Mouse (Mus musculus) liver, embryonic 14.5 days (tissue): Measurements from ENCODE around the gene Tnfrsf9. TPM values are rescaled to one million over a fixed set of nuclear protein-coding genes. Genes with fewer than 3 reads are reported as not detected.

Source experiments
- ATAC-seq: fragments of 200-750 bp; cut with Nextera tagmentation; 2 replicates; pipeline ENCODE4 v1.8.0; 2017; ENCODE audit warnings: moderate number of reproducible peaks, mild to moderate bottlenecking, moderate library complexity; ENCODE audit not compliant: insufficient read depth
- DNase-seq, 3 experiments: peaks; one replicate each; pipeline ENCODE4 v3.0.0-alpha.2; 2012 to 2013; ENCODE audit warnings: low read depth in 3 of 3, low spot score in 3 of 3
- H3K27ac ChIP-seq: fragments of 300-500 bp; sonication (generic); 2 replicates; pipeline ENCODE4 v1.5.1; 2014; ENCODE audit warnings: moderate library complexity, mild to moderate bottlenecking, control low read depth, inconsistent platforms
- H3K27me3 ChIP-seq: fragments of 300-500 bp; sonication (generic); 2 replicates; pipeline ENCODE4 v1.6.1; 2014; ENCODE audit warnings: mild to moderate bottlenecking, low read length, moderate library complexity; ENCODE audit not compliant: control insufficient read depth, insufficient read depth
- H3K36me3 ChIP-seq: fragments of 300-500 bp; sonication (generic); replicated peaks from 2 replicates; pipeline ENCODE4 v1.6.1; 2014; ENCODE audit warnings: low read depth; ENCODE audit not compliant: control insufficient read depth, insufficient read depth
- H3K4me1 ChIP-seq, 2 experiments: fragments of 200-500 bp in 1 of 2; fragments of 300-500 bp in 1 of 2; sonication (generic) in 1 of 2; replicated peaks; 2 replicates each; pipeline ENCODE4 v1.6.1; 2012 to 2014; ENCODE audit warnings: antibody characterized with exemption in 1 of 2, inconsistent platforms in 1 of 2, low read length in 1 of 2; ENCODE audit not compliant: control insufficient read depth in 2 of 2, insufficient read depth in 2 of 2
- H3K4me2 ChIP-seq: fragments of 300-500 bp; sonication (generic); 2 replicates; pipeline ENCODE4 v1.6.1; 2014; ENCODE audit warnings: low read depth, mild to moderate bottlenecking, control low read depth, moderate library complexity
- H3K4me3 ChIP-seq, 2 experiments: fragments of 200-500 bp in 1 of 2; fragments of 300-500 bp in 1 of 2; sonication (generic) in 1 of 2; 2 replicates each; pipeline ENCODE4 v1.5.1; 2012 to 2014; ENCODE audit warnings: low read depth in 2 of 2, low read length in 2 of 2, mild to moderate bottlenecking in 2 of 2, control low read depth in 1 of 2, inconsistent platforms in 1 of 2, moderate library complexity in 1 of 2; ENCODE audit not compliant: insufficient read depth in 1 of 2
- H3K9ac ChIP-seq: fragments of 300-500 bp; sonication (generic); replicated peaks from 2 replicates; pipeline ENCODE4 v1.6.1; 2014; ENCODE audit warnings: mild to moderate bottlenecking, control low read depth, moderate library complexity
- H3K9me3 ChIP-seq: fragments of 300-500 bp; sonication (generic); 2 replicates; pipeline ENCODE4 v1.6.1; 2016; ENCODE audit warnings: low read length, mixed read lengths; ENCODE audit not compliant: control insufficient read depth
- CTCF ChIP-seq: IDR thresholded peaks from 2 replicates; pipeline ENCODE4 v1.5.1; 2016; ENCODE audit warnings: antibody characterized with exemption, low read depth, control low read depth
- EP300 ChIP-seq: IDR thresholded peaks from 2 replicates; pipeline ENCODE4 v1.6.1; 2016; ENCODE audit warnings: antibody characterized with exemption, low read depth
- WGBS: fragments of 180-500 bp; shearing (Covaris S2); extraction: QIAGEN DNeasy Blood & Tissue Kit; methylation state at CpG from one replicate; pipeline ENCODE4 v1.1.7; 2014; ENCODE audit not compliant: insufficient replicate concordance; 5-methylcytosine and 5-hydroxymethylcytosine counted together
- polyA plus RNA-seq, 2 experiments: library from polyadenylated mRNA; depleted of rRNA in 1 of 2; stranded (reverse) in 1 of 2; unstranded in 1 of 2; fragments of >200 nt; fragmentation: Nextera tagmentation in 1 of 2; extraction: Ambion mirVana in 1 of 2; gene quantifications; 2 replicates each; pipeline versions ENCODE4 v1.2.1 to v1.2.3; 2012 to 2014

Tnfrsf9 gene
- polyA plus RNA-seq, 2 experiments, result 0.08 TPM; not detected in 1

DNA sequence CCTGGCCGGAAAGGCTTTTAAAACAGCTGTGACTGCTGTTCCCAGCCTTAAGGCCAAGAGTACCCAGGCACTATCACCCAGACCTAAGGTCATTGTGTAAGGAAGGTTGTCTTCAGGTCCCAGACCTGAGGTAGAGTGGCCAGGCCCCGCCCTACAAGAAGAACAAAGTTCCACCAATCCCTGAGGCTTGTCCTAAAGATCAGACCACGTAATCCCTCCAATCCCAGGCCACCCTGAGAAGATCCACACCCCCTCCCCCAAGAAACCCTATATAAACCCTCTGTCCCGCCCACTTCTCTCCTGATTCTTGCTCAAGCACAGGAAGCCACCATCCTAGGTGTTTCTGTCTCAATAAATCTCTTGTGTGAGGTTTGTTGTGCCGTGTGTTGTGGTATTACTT lies 34.0 kb upstream of the Tnfrsf9 start:
- H3K4me3 ChIP-seq, result no peak overlapping the region
- H3K9me3 ChIP-seq, result no peaks in the 10 kb centered on the region
- no peaks in the 10 kb centered on the region for H3K27me3 ChIP-seq
- H3K4me1 ChIP-seq, result no peaks in the 10 kb centered on the region; a peak in 1 of 4 replicates
- WGBS, result 66% methylated on average over 5 of the region's 5 CpGs
- no peak overlapping the region for H3K4me2 ChIP-seq
- H3K36me3 ChIP-seq, result no peaks in the 10 kb centered on the region
- TF ChIP-seq CTCF (no peak), EP300 (no peak)
- ATAC-seq, result no peak
- no peak overlapping the region for H3K9ac ChIP-seq
- no peak overlapping the region for H3K27ac ChIP-seq
- DNase-seq, result no peak

- WGBS, result 53% methylated on average over 5 of the region's 5 CpGs
- DNase-seq, result no peak
- H3K27ac ChIP-seq, result no peak overlapping the region
- H3K4me2 ChIP-seq, result no peak overlapping the region
- TF ChIP-seq EP300 (no peak), CTCF (no peak)
- H3K9me3 ChIP-seq, result no peaks in the 10 kb centered on the region
- no peak overlapping the region for H3K4me3 ChIP-seq
- no peaks in the 10 kb centered on the region for H3K36me3 ChIP-seq
- no peak overlapping the region for H3K9ac ChIP-seq
- ATAC-seq, result no peak
- H3K27me3 ChIP-seq, result no peaks in the 10 kb centered on the region
- H3K4me1 ChIP-seq, result no peaks in the 10 kb centered on the region
Measured at GRCm38 (mm10) chr4:150882632-150883031, 31.7 kb upstream of the Tnfrsf9 start.

DNA sequence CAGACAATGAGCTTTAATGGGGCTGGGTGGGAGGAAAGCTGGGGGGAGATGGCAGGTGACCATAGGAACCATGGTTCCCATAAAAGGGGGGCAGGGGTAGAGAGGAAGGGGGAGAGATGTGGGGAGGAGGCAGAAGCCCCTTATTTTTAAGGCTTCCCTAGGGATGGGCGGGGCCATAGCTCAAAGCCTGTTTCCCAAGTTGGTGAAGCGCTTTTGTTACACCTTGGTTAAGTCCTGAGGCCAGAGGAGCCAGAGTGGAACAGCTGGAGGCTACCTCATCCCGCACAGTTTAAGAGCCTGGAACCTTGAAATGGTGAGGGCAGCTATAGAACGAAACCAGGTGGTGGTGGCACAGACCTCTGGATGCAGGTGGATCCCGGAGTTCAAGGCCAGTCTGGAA lies 26.5 kb upstream of the Tnfrsf9 start:
- WGBS, result 65% methylated on average over 5 of the region's 5 CpGs
- no peak overlapping the region for H3K9ac ChIP-seq
- no peaks in the 10 kb centered on the region for H3K27me3 ChIP-seq
- ATAC-seq, result no peak
- DNase-seq, result no peak
- H3K36me3 ChIP-seq, result no peaks in the 10 kb centered on the region
- H3K9me3 ChIP-seq, result no peaks in the 10 kb centered on the region
- peaks cover 0 to 2% of the 10 kb centered on the region in 2 experiments; a peak in 2 of 4 replicates for H3K4me1 ChIP-seq
- no peak overlapping the region for H3K27ac ChIP-seq
- TF ChIP-seq CTCF (no peak), EP300 (no peak)
- H3K4me2 ChIP-seq, result no peak overlapping the region
- no peak overlapping the region for H3K4me3 ChIP-seq

GRCm38 (mm10) chr4:150888492-150888891 lies 25.9 kb upstream of the Tnfrsf9 start:
- 55% methylated on average over 4 of the region's 4 CpGs for WGBS
- ATAC-seq (no peak), DNase-seq (no peak)
- peaks cover 0 to 2% of the 10 kb centered on the region in 2 experiments; a peak in 2 of 4 replicates for H3K4me1 ChIP-seq
- H3K27me3 ChIP-seq, result no peaks in the 10 kb centered on the region
- no peak overlapping the region for H3K4me2 ChIP-seq
- H3K36me3 ChIP-seq, result no peaks in the 10 kb centered on the region
- no peak for TF ChIP-seq EP300
- no peak for TF ChIP-seq CTCF
- no peak overlapping the region for H3K4me3 ChIP-seq
- no peak overlapping the region for H3K9ac ChIP-seq
- H3K9me3 ChIP-seq, result no peaks in the 10 kb centered on the region
- no peak overlapping the region for H3K27ac ChIP-seq

DNA sequence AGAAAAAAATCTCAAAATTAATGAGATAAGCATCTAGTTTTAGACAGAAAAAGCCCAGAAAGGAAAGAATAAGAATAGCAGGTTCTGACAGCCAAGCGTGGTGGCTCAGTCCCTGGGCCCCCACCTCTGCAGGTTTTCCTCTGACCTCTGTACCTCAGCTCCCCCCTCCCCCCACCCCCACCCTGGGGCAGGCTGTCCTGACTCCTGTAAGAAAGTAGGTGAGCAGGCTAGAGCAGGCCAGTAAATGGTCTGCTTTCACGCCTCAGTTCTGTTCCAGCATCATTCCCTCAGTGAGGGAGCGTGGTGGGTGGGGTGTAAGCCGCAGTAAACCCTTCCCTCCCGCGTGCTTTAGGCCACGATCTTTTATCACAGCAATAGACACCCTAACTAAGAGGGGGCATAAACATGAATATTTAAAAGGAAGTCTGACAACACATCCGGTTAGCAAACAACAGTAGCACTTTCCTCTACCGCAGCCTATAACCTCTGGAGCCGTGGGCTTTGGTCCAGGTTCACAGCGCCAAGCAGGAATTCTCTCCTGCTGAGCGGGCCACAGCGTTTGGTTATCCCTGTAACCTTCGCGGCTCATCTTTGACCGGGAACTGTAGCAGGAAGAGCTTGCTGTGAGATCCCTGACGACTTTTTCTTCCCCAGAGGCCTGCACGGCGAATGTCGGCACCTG lies 24.9 kb upstream of the Tnfrsf9 start:
- H3K4me1 ChIP-seq, result peaks cover 0 to 2% of the 10 kb centered on the region in 2 experiments; a peak in 2 of 4 replicates
- H3K9ac ChIP-seq, result no peak overlapping the region
- H3K4me2 ChIP-seq, result peak overlapping the region; percentile 22; the same call in 1 of the 2 replicates
- TF ChIP-seq EP300, result no peak
- TF ChIP-seq CTCF, result no peak
- H3K9me3 ChIP-seq, result no peaks in the 10 kb centered on the region
- DNase-seq, result no peak
- no peak overlapping the region for H3K27ac ChIP-seq
- no peak overlapping the region for H3K4me3 ChIP-seq
- WGBS, result 44% methylated on average over 20 of the region's 20 CpGs
- no peaks in the 10 kb centered on the region for H3K27me3 ChIP-seq
- ATAC-seq, result no peak
- H3K36me3 ChIP-seq, result no peaks in the 10 kb centered on the region
